Mouse (Mus musculus) midbrain, embryonic 16.5 days (tissue): Measurements from ENCODE around the gene Atp8b2. TPM values are rescaled to one million over a fixed set of nuclear protein-coding genes. Genes with fewer than 3 reads are reported as not detected.

Source experiments
- ATAC-seq: fragments of 200-750 bp; cut with Nextera tagmentation; 2 replicates; pipeline ENCODE4 v1.8.0; 2017; ENCODE audit warnings: moderate TSS enrichment
- H3K27ac ChIP-seq: fragments of 300-500 bp; sonication (generic); 2 replicates; pipeline ENCODE4 v1.5.1; 2014; ENCODE audit warnings: mild to moderate bottlenecking, low read length, mixed read lengths
- H3K27me3 ChIP-seq: fragments of 300-500 bp; sonication (generic); 2 replicates; pipeline ENCODE4 v1.6.1; 2014; ENCODE audit warnings: low read depth, low read length, mixed read lengths; ENCODE audit not compliant: control insufficient read depth, insufficient read depth
- H3K36me3 ChIP-seq: fragments of 300-500 bp; sonication (generic); 2 replicates; pipeline ENCODE4 v1.6.1; 2014; ENCODE audit warnings: mild to moderate bottlenecking, low read length, moderate library complexity, mixed read lengths; ENCODE audit not compliant: control insufficient read depth, insufficient read depth
- H3K4me1 ChIP-seq: fragments of 300-500 bp; sonication (generic); 2 replicates; pipeline ENCODE4 v1.6.1; 2014; ENCODE audit warnings: mild to moderate bottlenecking, low read length, mixed read lengths; ENCODE audit not compliant: control insufficient read depth, insufficient read depth
- H3K4me2 ChIP-seq: fragments of 300-500 bp; sonication (generic); 2 replicates; pipeline ENCODE4 v1.6.1; 2014; ENCODE audit warnings: mild to moderate bottlenecking, low read length, mixed read lengths
- H3K4me3 ChIP-seq: fragments of 300-500 bp; sonication (generic); 2 replicates; pipeline ENCODE4 v1.5.1; 2014; ENCODE audit warnings: low read depth, mild to moderate bottlenecking, low read length, moderate library complexity, mixed read lengths
- H3K9ac ChIP-seq: fragments of 300-500 bp; sonication (generic); 2 replicates; pipeline ENCODE4 v1.6.1; 2014; ENCODE audit warnings: low read depth, low read length, mixed read lengths
- H3K9me3 ChIP-seq: fragments of 300-500 bp; sonication (generic); replicated peaks from 2 replicates; pipeline ENCODE4 v1.6.1; 2014; ENCODE audit warnings: mild to moderate bottlenecking, low read length, mixed read lengths; ENCODE audit not compliant: control insufficient read depth, poor library complexity, severe bottlenecking
- WGBS: fragments of 180-500 bp; shearing (Covaris S2); extraction: QIAGEN DNeasy Blood & Tissue Kit; methylation state at CpG from one replicate; pipeline ENCODE4 v1.1.7; 2014; 5-methylcytosine and 5-hydroxymethylcytosine counted together
- polyA plus RNA-seq: library from polyadenylated mRNA; unstranded; fragments of >200 nt; fragmentation: Nextera tagmentation; extraction: Ambion mirVana; gene quantifications from 2 replicates; pipeline ENCODE4 v1.2.1, GENCODE M21; 2015

Gene Atp8b2
- polyA plus RNA-seq, 1 experiment from 2014 or later, result 12.5 TPM

DNA sequence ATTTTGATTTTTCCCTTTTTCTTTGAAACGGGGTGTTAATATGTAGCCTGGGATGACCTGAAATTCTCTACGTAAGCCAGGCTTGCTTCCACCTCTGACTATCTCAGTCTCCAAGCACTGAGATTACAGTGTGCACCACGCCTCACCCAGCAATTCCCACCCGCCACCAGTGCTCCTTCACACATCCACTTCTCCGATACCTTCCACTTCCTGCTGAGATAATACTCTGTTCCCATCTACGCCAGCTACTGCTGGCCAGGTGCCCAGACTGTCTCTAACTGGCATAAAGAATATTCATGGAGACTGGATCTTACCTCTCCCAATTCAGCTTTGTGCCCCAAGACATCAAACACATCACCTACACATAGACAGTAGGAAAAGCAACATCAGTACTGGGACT is 14.7 kb downstream of the Atp8b2 start:
- no peaks in the 10 kb centered on the region for H3K27me3 ChIP-seq
- no peaks in the 10 kb centered on the region for H3K9me3 ChIP-seq
- no peak overlapping the region for H3K27ac ChIP-seq
- peaks cover 55% of the 10 kb centered on the region for H3K36me3 ChIP-seq
- ATAC-seq, result no peak
- H3K4me1 ChIP-seq, result no peaks in the 10 kb centered on the region
- H3K4me2 ChIP-seq, result no peak overlapping the region
- no peak overlapping the region for H3K9ac ChIP-seq
- WGBS, result 84% methylated on average over 6 of the region's 6 CpGs
- H3K4me3 ChIP-seq, result no peak overlapping the region

DNA sequence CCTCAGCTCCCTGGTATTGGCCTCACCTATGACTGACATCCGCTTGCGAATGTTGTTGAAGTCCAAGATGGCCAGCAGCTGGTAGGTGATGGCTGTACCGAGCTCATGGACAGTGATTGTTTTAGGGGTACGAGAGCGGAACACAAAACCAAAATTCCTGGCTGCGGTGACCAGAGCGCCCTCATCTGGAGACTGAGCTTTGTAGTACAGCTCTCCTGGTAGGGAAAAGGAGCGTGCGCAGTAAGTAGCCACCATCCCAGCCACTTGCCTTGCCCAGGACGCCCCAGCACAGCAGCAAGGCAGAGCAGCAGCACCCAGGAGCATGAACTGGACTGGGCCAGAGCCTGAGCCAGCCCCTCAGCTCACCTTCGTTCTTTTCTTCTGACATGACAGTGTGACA is 15.3 kb downstream of the Atp8b2 start:
- no peak overlapping the region for H3K4me3 ChIP-seq
- H3K4me1 ChIP-seq, result no peaks in the 10 kb centered on the region
- WGBS, result 86% methylated on average over 11 of the region's 11 CpGs
- ATAC-seq, result no peak
- H3K4me2 ChIP-seq, result no peak overlapping the region
- H3K36me3 ChIP-seq, result peaks cover 61% of the 10 kb centered on the region
- H3K9ac ChIP-seq, result no peak overlapping the region
- H3K27ac ChIP-seq, result no peak overlapping the region
- no peaks in the 10 kb centered on the region for H3K9me3 ChIP-seq
- H3K27me3 ChIP-seq, result no peaks in the 10 kb centered on the region

- no peak for ATAC-seq
- WGBS, result 83% methylated on average over 7 of the region's 8 CpGs
These were observed 18.3 kb downstream of the Atp8b2 start for GRCm38 (mm10) chr3:89945026-89945425.

GRCm38 (mm10) chr3:89942894-89943293 is 20.4 kb downstream of the Atp8b2 start:
- WGBS, result 89% methylated on average over 9 of the region's 9 CpGs

More at GRCm38 (mm10) chr3:89945026-89945425, 18.3 kb downstream of the Atp8b2 start:
- Histone ChIP-seq H3K4me1 (no peaks in the 10 kb centered on the region), H3K4me2 (no peak overlapping the region), H3K9ac (no peak overlapping the region), H3K27me3 (no peaks in the 10 kb centered on the region), H3K4me3 (no peak overlapping the region), H3K36me3 (peaks cover 66% of the 10 kb centered on the region), H3K27ac (no peak overlapping the region), H3K9me3 (no peaks in the 10 kb centered on the region)

DNA sequence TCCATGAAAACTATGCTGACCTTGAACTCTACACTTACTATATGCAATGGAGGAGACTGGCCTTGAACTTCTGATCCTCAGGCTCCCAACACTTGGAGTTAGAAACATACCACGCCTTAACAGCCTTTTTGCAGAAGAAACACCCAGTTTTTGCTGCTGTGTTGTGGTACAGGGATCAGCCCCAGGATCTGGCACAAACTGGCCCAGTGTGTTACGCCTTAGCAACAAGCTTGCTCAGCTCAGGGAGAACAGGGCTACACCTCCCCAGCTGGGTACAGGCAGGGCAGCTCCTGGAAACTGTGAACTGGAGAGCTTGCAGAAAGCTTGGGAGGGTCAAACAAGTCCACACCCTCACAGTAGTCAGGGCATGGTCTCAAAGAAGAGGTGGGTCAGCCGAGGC is 26.8 kb downstream of the Atp8b2 start:
- H3K4me3 ChIP-seq, result no peak overlapping the region
- ATAC-seq, result no peak
- H3K4me1 ChIP-seq, result no peaks in the 10 kb centered on the region
- peaks cover 32% of the 10 kb centered on the region for H3K36me3 ChIP-seq
- H3K4me2 ChIP-seq, result no peak overlapping the region
- 96% methylated on average over 3 of the region's 3 CpGs for WGBS
- H3K27ac ChIP-seq, result no peak overlapping the region
- no peaks in the 10 kb centered on the region for H3K9me3 ChIP-seq
- no peak overlapping the region for H3K9ac ChIP-seq
- H3K27me3 ChIP-seq, result no peaks in the 10 kb centered on the region

More at GRCm38 (mm10) chr3:89942894-89943293, 20.4 kb downstream of the Atp8b2 start:
- Histone ChIP-seq H3K9me3 (no peaks in the 10 kb centered on the region), H3K9ac (no peak overlapping the region), H3K4me3 (no peak overlapping the region), H3K4me2 (no peak overlapping the region), H3K4me1 (no peaks in the 10 kb centered on the region), H3K27ac (no peak overlapping the region), H3K27me3 (no peaks in the 10 kb centered on the region), H3K36me3 (peaks cover 65% of the 10 kb centered on the region)
- no peak for ATAC-seq

- H3K9me3 ChIP-seq, result no peaks in the 10 kb centered on the region
- no peak for ATAC-seq
- no peaks in the 10 kb centered on the region for H3K4me1 ChIP-seq
- H3K4me2 ChIP-seq, result no peak overlapping the region
- peaks cover 10% of the 10 kb centered on the region for H3K36me3 ChIP-seq
- WGBS, result 85% methylated on average over 2 of the region's 2 CpGs
- H3K9ac ChIP-seq, result no peak overlapping the region
- H3K27me3 ChIP-seq, result no peaks in the 10 kb centered on the region
- no peak overlapping the region for H3K27ac ChIP-seq
- no peak overlapping the region for H3K4me3 ChIP-seq
These were observed 30.4 kb downstream of the Atp8b2 start for GRCm38 (mm10) chr3:89932925-89933324.

DNA sequence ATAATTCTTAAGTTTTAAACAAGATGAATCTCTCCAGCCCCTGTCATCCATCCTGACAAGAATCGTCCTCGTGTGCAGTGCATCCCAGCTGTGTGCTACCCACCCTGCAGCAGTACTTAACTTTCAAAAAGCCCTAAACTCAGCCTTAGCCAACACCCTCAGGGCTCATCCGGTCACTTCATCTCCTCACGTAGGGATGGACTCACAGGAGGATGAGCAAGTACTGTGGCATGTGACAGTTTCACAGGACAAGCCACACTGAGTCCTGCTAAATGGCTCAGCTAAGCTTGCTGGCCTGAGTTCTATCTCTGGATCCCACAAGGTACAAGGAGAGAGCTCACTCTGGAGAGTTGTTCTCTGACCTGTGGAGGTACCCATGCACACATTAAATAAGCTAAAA is 34.4 kb downstream of the Atp8b2 start:
- H3K4me1 ChIP-seq, result no peaks in the 10 kb centered on the region
- H3K9ac ChIP-seq, result no peak overlapping the region
- H3K27ac ChIP-seq, result no peak overlapping the region
- H3K9me3 ChIP-seq, result no peaks in the 10 kb centered on the region
- WGBS, result 84% methylated on average over 4 of the region's 4 CpGs
- H3K4me2 ChIP-seq, result no peak overlapping the region
- no peaks in the 10 kb centered on the region for H3K36me3 ChIP-seq
- ATAC-seq, result no peak
- no peaks in the 10 kb centered on the region for H3K27me3 ChIP-seq
- H3K4me3 ChIP-seq, result no peak overlapping the region

- Histone ChIP-seq H3K9ac (no peak overlapping the region), H3K36me3 (no peaks in the 10 kb centered on the region), H3K4me1 (no peaks in the 10 kb centered on the region), H3K27ac (no peak overlapping the region), H3K4me3 (no peak overlapping the region), H3K9me3 (no peaks in the 10 kb centered on the region), H3K4me2 (no peak overlapping the region), H3K27me3 (no peaks in the 10 kb centered on the region)
- ATAC-seq, result no peak
- WGBS, result 100% methylated on average over 1 of the region's 1 CpGs
These were observed 36.9 kb downstream of the Atp8b2 start for GRCm38 (mm10) chr3:89926440-89926839.

- Histone ChIP-seq H3K4me2 (no peak overlapping the region), H3K36me3 (no peaks in the 10 kb centered on the region), H3K4me3 (no peak overlapping the region), H3K27ac (no peak overlapping the region), H3K4me1 (no peaks in the 10 kb centered on the region), H3K27me3 (no peaks in the 10 kb centered on the region), H3K9me3 (no peaks in the 10 kb centered on the region), H3K9ac (no peak overlapping the region)
- no peak for ATAC-seq
- 71% methylated on average over 6 of the region's 6 CpGs for WGBS
These were observed 42.6 kb downstream of the Atp8b2 start for GRCm38 (mm10) chr3:89920711-89921110.
